9 mouse cellular contexts compared by ENCODE assay signal in genomic region chr1:152746426-152746825, GRCm38 (mm10). TPM values are rescaled to one million over a fixed set of nuclear protein-coding genes. Genes with fewer than 3 reads are reported as not detected.
A peak's percentile ranks its signal among the peaks of the same experiment; 100 is the strongest.
DNase-seq lines count a peak whose midpoint lies in the region; ATAC-seq lines count a peak whose summit lies in the region.
"Had no signal": no experiment of that assay in that cellular context is flagged by ENCODE, and none has a peak within 500 bp of the region (broad histone marks: within the 10 kb centered on the region; RNA-seq: fewer than 3 reads in every experiment).

No protein-coding gene starts in this region.

- H3K4me1 ChIP-seq in hindbrain, embryonic 13.5 days (replicated peaks): peaks cover 9% of the 10 kb centered on the region

- no peaks in the 10 kb centered on the region for H3K9me3 ChIP-seq in hindbrain, embryonic 13.5 days
- H3K9me3 ChIP-seq: heart, embryonic 15.5 days had no signal

- H3K27me3 ChIP-seq in hindbrain, embryonic 13.5 days: no peaks in the 10 kb centered on the region
- H3K27me3 ChIP-seq: heart, embryonic 15.5 days had no signal

- H3K4me3 ChIP-seq in hindbrain, embryonic 13.5 days: no peak overlapping the region
- H3K4me3 ChIP-seq: heart, embryonic 15.5 days had no signal

- H3K36me3 ChIP-seq in hindbrain, embryonic 13.5 days: no peaks in the 10 kb centered on the region
- H3K36me3 ChIP-seq: heart, embryonic 15.5 days had no signal

- peak; percentile 69 for DNase-seq in Muller cell, postnatal 12 days (ENCODE audit: inconsistent ontology term)
- DNase-seq in cerebellum, adult 9-10 months: peak; percentile 87
- DNase-seq in frontal cortex, postnatal 10 days (ENCODE audit: low spot score in 2 of 2): peak; percentile 46 to 80
- peak; percentile 83 for DNase-seq in layer of hippocampus, adult 9-11 months
- DNase-seq in lung, postnatal 36 days: peak; percentile 95
- DNase-seq in retina, postnatal 7 days (ENCODE audit: low read depth, low spot score): peak; percentile 67
- peak; percentile 56 to 66 for DNase-seq in urinary bladder, adult 18-20 months (ENCODE audit: low spot score in 2 of 2)

- H3K27ac ChIP-seq in hindbrain, embryonic 13.5 days: 0 out of 2 replicates have a peak overlapping the region, but pooled peaks have one; percentile 35
- H3K27ac ChIP-seq: heart, embryonic 15.5 days had no signal

- 5% methylated on average over 5 of the region's 5 CpGs for WGBS in hindbrain, embryonic 13.5 days

- no peak overlapping the region for H3K9ac ChIP-seq in hindbrain, embryonic 13.5 days
- H3K9ac ChIP-seq: heart, embryonic 15.5 days had no signal

- peak; percentile 81; the same call in 1 of the 2 replicates for ATAC-seq in hindbrain, embryonic 13.5 days (ENCODE audit: low FRiP score)

- no peak overlapping the region for H3K4me2 ChIP-seq in hindbrain, embryonic 13.5 days
- H3K4me2 ChIP-seq: heart, embryonic 15.5 days had no signal

RNA-seq across cellular contexts. Expression of gene Apobec4, which starts 3.9 kb away (rescaled TPM):
- not detected in 2 replicates for polyA plus RNA-seq in hindbrain, embryonic 13.5 days (2015; fragmentation: Nextera tagmentation; extraction: Ambion mirVana)
- polyA plus RNA-seq: heart, embryonic 15.5 days had no signal

RNA-seq across cellular contexts. Expression of gene Rgl1, which starts 19.7 kb away (rescaled TPM):
- 19.8 and 24.0 TPM in 2 replicates for polyA plus RNA-seq in hindbrain, embryonic 13.5 days (2015; fragmentation: Nextera tagmentation; extraction: Ambion mirVana)

RNA-seq across cellular contexts. Expression of gene Arpc5, which starts 19.9 kb away (rescaled TPM):
- polyA plus RNA-seq in hindbrain, embryonic 13.5 days (2015; fragmentation: Nextera tagmentation; extraction: Ambion mirVana): 343 and 364 TPM in 2 replicates

RNA-seq across cellular contexts. Expression of gene Ncf2, which starts 53.6 kb away (rescaled TPM):
- 2.5 and 3.4 TPM in 2 replicates for polyA plus RNA-seq in hindbrain, embryonic 13.5 days (2015; fragmentation: Nextera tagmentation; extraction: Ambion mirVana)
